Mouse (Mus musculus) brain, embryonic 14.5 days (tissue): ENCODE data around the gene Kiz. TPM values are rescaled to one million over a fixed set of nuclear protein-coding genes. Genes with fewer than 3 reads are reported as not detected.

Experiments used
- DNase-seq: peaks from one replicate; pipeline ENCODE4 v3.0.0-alpha.2; 2011; ENCODE audit warnings: low read depth
- CTCF ChIP-seq: fragments of 200-500 bp; IDR thresholded peaks from 2 replicates; pipeline ENCODE4 v1.5.1; 2012; ENCODE audit warnings: inconsistent platforms, mild to moderate bottlenecking, moderate library complexity, borderline replicate concordance; ENCODE audit not compliant: insufficient read depth, insufficient read length; ENCODE audit errors: extremely low read depth
- POLR2A ChIP-seq: fragments of 200-500 bp; IDR thresholded peaks from 2 replicates; pipeline ENCODE4 v1.6.1; 2012; ENCODE audit warnings: mild to moderate bottlenecking, inconsistent platforms, borderline replicate concordance; ENCODE audit not compliant: poor library complexity, insufficient read depth, insufficient read length, severe bottlenecking; ENCODE audit errors: extremely low read depth
- polyA plus RNA-seq: library from polyadenylated mRNA; depleted of rRNA; stranded (reverse); fragments of >200 nt; gene quantifications from 2 replicates; pipeline ENCODE4 v1.2.3, GENCODE M21; 2012; rRNA removed

The Kiz gene
- 12.7 and 14.6 TPM in 2 replicates for polyA plus RNA-seq

DNA sequence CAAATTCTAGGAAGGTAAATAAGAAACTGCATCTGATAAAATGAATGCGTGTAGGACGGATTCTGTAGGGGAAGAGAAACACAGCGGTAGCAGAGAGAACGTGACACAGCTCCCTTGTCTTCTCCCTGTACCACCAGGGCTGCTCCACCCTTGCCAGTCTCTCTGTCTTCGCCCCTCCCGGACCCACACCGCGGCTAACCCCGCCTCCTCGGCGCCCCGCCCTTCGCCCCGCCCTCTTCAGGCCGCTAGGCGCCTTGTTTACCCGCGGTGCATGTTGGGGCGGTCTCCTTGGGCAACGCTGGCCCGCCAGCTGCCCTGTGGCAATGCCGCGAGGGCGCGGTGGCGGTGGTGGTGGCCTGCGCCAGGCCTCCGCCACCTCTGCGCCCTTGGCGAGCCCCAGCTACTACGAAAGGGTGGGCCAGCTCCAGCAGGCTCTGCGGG is at the start of gene Kiz:
TSS of gene Kiz (plus strand) at position 266 of the 441 bp plus-strand sequence.
- DNase-seq: peak; percentile 98
- TF ChIP-seq POLR2A (peak; percentile 86), CTCF (no peak)

DNA sequence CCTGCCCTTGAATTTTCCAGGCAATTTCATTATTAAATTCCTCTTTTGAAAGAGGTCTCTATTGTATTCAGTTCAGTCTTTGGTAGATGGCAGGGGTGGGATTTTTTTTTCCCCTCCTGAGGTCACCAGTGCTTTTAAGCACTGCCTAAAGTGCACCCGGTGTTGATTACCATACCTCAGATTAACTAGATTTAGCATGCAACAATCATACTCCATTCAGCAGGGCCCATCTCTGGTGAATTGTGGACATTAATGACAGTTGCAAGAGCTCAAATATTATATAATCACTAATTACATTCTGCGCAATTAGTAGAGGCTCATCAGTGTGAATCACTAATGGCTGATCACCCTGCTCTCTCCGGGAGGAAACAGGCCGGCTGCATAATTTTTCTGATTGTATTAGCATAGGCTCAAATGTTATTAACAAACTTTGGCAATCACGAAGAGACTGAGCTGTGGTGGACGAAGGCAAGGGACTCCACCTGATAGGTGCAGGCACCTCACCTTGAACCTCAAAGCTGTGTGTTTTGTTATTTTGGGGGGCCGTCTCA is 45.9 kb upstream of the Kiz start:
- no peak for TF ChIP-seq CTCF
- TF ChIP-seq POLR2A: no peak
- peak; percentile 67 for DNase-seq

DNA sequence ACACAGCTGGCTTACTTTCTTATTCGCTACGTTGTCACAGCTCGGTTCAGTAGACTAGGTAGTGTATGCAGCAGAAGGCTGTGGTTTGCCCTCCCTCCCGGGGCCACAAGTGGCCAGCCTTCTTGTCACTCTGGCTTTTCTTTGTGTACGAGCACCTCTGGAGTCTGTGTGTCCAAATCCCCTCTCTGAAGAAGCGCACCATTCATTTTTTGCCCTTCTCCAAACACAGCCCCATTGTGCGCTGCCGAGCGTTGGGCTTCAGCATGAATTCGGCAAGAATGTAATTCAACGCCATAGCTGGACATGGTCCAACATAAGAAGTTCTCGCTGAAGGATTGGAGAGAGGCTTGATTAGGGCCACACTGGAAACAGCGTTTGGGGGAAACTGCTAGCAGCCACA is 45.0 kb upstream of the Kiz start:
- peak; percentile 92 for DNase-seq
- TF ChIP-seq CTCF (no peak), POLR2A (no peak)

DNA sequence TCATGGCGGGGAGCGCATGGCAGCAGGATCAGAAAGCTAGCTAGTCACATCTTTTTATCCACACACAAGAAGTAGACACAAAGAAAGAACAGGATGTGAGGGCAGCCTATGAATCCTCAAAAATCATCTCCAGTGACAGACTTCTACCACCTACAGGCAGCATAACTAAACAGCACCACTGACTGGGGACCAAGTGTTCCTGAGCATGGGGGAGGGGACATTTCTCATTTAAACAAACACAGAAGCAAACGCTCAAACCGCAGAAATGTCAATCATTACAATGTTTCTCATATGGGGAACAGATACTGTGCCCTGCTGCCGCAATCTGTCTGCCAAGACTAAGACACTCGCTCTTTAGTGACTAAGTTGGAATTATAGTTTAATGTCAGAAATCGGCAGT is 40.7 kb upstream of the Kiz start:
- DNase-seq: peak; percentile 57
- TF ChIP-seq CTCF (no peak), POLR2A (no peak)

DNA sequence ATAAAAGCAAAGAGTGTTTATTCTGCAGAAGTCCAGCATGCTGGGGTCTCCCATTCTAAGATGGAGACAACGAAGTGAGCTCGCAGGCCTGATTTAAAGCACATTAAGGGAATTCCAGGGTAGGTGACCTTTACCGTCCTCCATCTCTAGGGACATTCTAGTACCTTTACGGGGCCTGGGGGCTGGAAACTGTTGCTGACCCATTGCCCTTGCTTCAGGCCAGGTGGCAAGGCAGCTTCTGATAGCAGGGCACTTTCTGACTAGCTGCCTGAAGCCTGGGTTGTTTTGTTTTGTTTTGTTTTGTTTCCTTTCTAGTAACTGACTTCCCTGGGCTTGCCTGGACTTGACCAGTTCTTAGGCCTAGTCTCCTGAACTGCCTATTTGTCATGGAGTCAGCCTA is 36.6 kb upstream of the Kiz start:
- TF ChIP-seq CTCF (no peak), POLR2A (no peak)
- no peak for DNase-seq

DNA sequence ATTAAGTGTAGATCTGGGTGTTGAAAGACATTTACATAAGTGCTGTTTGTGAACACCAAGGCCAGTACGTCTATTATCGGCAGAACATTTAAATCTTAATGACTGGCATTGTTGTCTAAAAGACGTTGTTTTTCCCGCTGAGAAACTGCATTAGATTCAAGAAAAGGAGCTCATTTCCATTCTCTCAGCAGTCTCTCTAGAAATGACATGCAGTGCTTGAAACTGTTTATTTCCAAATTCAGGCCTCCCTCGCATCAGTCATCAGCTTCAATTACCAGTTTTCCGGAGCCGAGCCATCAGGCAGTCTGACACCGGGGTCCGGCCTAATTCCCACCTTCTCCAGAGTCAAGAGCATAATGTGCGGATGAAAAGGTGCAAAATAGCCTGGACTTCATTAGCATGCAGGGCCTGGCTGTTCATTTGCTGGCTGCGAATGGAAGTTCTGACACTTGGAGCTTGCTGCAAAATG is 32.1 kb upstream of the Kiz start:
- peak; percentile 86 for DNase-seq
- TF ChIP-seq POLR2A: no peak
- TF ChIP-seq CTCF: no peak

DNA sequence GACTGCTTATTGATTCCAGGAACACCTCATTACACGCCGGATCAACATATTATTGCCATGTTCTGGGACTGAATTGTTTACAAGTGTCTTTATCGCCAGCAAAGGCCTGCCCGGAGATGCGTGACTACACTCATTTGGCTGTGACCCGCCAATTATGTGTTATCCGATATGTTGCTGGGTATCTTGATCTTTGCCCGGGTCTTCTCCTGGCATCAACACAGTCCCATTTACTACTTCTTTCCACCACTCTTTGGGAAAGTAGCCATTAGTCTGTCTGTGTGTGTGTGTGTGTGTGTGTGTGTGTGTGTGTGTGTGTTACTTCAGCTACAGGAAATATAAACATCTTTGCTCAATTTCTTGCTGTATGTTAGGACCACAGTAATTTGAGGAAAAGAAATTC is 31.6 kb upstream of the Kiz start:
- TF ChIP-seq CTCF (no peak), POLR2A (no peak)
- no peak for DNase-seq

DNA sequence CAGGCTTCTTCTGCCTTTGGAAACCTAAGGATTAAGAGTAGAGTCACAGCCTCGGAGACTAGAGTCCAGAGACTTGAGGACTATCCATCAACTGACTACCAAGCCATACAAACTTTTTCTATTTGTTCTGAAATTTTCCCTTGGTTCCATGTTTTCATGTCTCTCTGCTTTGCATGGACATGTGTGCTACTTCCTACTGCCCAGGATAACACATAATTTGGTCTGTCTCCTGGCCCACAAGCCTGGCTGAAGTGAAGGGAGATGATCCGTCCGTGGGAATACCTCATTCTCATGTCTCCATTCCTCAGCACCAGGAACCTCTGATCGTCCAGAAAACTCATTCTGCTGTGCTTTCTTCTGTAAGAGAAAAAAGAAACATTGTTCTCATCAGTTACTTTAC is 27.7 kb upstream of the Kiz start:
- TF ChIP-seq POLR2A (no peak), CTCF (no peak)
- DNase-seq: no peak

DNA sequence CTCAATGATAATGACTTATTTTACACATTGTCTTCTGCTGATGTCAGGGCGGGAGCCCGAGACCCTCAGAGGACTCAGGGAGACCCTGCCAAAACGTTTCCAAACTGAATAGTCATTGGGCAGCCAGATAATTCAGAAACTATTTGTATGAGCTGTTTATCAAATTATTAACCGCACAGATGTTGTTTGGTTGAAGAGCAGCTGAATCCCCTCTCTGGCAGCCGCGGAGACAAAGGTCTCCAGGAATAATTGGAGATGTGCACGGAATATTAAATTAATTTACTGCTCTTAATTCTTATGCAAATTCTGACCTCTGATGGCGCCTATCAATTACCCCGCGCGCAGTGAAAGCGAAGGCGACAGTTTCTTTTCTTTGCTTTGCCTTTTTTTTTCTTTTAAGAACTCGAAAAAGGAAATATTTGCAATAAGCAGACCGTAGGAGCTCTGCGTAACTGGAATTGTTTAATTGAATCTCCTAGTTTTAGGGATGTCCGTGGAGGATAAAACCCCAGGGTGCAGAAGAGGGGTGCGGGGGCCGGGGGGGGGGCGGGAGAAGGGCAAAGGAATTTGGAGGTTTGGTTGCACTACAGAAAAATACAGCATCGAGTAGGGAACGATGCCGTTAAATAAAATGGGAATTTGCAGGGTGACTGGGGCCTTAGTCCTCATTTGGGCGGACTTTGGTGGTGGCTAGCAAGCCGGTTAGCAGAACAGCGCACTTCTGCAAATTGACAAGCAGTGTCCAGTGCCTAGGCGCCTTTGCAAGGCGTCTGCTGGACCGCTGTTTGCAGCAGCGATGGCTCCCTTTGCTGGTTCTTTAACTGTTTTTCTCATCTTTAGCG is 22.2 kb upstream of the Kiz start:
- TF ChIP-seq CTCF (no peak), POLR2A (no peak)
- DNase-seq: peak; percentile 81

DNA sequence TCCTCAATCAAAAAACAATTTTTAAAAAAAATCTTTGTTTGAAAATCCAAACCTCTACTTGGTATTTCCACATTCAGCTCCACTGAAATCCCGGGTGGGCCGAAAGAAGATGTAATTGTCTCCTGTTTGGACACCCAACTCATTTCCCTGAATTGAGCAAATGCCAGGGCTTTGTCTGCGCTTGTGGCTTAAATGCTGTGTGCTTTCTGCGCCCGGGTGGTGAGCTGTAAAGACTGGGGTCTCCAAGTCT is 21.7 kb upstream of the Kiz start:
- no peak for DNase-seq
- TF ChIP-seq CTCF (no peak), POLR2A (no peak)

DNA sequence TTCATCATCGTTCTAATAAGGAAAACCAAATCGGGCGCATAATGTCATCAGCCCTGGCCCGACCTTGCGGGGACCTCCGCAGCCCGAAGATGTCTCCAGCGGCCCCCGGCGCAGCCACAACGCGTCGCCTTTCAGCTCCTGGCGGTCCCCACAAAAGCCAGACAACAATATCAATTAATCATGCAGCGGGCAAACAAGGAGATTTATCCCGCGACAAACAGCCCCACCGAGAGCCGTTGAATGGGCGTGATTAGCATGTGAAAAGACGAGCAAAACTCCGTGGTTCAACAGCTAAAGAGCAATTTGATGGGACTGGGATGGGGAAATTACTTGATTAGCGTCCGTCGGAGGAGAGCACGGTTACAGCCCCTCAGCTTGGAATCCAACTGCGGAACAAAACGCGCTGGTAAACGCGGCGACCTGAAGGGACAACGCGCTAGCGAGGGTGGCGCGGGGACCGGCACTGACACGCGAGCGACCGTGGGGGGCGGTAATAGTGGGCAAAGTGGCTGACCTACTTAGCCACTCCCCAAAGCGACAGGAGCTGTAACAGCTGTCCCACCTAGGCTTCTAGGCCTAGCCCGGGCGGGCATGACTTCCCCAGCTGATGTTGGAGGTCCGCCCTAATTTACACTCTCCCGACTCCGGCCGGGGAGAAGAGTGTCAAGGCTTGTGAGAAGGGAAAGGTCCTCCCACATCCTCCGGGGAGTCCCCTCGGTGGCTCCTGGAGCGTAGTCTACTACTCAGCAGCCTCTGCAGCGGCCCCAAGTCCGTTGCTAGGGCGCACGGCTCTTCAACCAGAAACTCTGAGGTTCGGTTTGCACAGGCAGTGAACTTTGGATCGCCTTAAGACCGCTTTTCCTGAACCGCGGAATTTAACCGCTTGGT is 21.1 kb upstream of the Kiz start:
- DNase-seq: peak; percentile 94
- TF ChIP-seq POLR2A (no peak), CTCF (no peak)
